Mouse (Mus musculus): ENCODE data around the gene Gm12248. TPM values are rescaled to one million over a fixed set of nuclear protein-coding genes. Genes with fewer than 3 reads are reported as not detected.

Gm12248 gene
- polyA plus RNA-seq, 1 experiment from 2014 or later, result not detected

GRCm38 (mm10) chr11:58126397-58127160 lies 33.6 kb upstream of the Gm12248 start:
- Histone ChIP-seq H3K27ac (ENCODE audit: low read depth, low read length) (peak overlapping the region; percentile 71), H3K36me3 (ENCODE audit: control insufficient read depth, insufficient read depth, low read length) (peaks cover 20% of the 10 kb centered on the region), H3K9me3 (replicated peaks; ENCODE audit: control insufficient read depth, low read length) (no peaks in the 10 kb centered on the region), H3K9ac (ENCODE audit: low read depth, low read length) (0 out of 2 replicates have a peak overlapping the region, but pooled peaks have one; percentile 16), H3K4me2 (no peak overlapping the region), H3K4me1 (ENCODE audit: control insufficient read depth, insufficient read depth, low read length) (0 out of 2 replicates have a peak, but pooled peaks cover 7% of the 10 kb centered on the region), H3K27me3 (ENCODE audit: control insufficient read depth, insufficient read depth, low read length) (no peaks in the 10 kb centered on the region), H3K4me3 (ENCODE audit: low read depth, low read length) (no peak overlapping the region)
- ATAC-seq (replicated peaks; ENCODE audit: insufficient number of reproducible peaks, low FRiP score, low TSS enrichment), result no peak
- 66% methylated on average over 7 of the region's 7 CpGs for WGBS (ENCODE audit: insufficient replicate concordance)

- H3K9me3 ChIP-seq (replicated peaks; ENCODE audit: control insufficient read depth, low read length), result no peaks in the 10 kb centered on the region
- WGBS (ENCODE audit: insufficient replicate concordance), result 46% methylated on average over 11 of the region's 11 CpGs
- ATAC-seq (replicated peaks; ENCODE audit: insufficient number of reproducible peaks, low FRiP score, low TSS enrichment), result 0 out of 2 replicates have a peak, but pooled peaks have one; percentile 44
- H3K4me1 ChIP-seq (ENCODE audit: control insufficient read depth, insufficient read depth, low read length), result 0 out of 2 replicates have a peak, but pooled peaks cover 7% of the 10 kb centered on the region
- H3K27ac ChIP-seq (ENCODE audit: low read depth, low read length), result peak overlapping the region; percentile 42
- H3K27me3 ChIP-seq (ENCODE audit: control insufficient read depth, insufficient read depth, low read length), result no peaks in the 10 kb centered on the region
- H3K9ac ChIP-seq (ENCODE audit: low read depth, low read length), result no peak overlapping the region
- no peak overlapping the region for H3K4me3 ChIP-seq (ENCODE audit: low read depth, low read length)
- H3K4me2 ChIP-seq, result no peak overlapping the region
- H3K36me3 ChIP-seq (ENCODE audit: control insufficient read depth, insufficient read depth, low read length), result peaks cover 20% of the 10 kb centered on the region
These were observed 32.1 kb upstream of the Gm12248 start for GRCm38 (mm10) chr11:58125021-58125420.

- H3K27ac ChIP-seq (ENCODE audit: low read depth, low read length), result no peak overlapping the region
- H3K4me2 ChIP-seq, result no peak overlapping the region
- no peak overlapping the region for H3K9ac ChIP-seq (ENCODE audit: low read depth, low read length)
- H3K4me1 ChIP-seq (ENCODE audit: control insufficient read depth, insufficient read depth, low read length), result 0 out of 2 replicates have a peak, but pooled peaks cover 7% of the 10 kb centered on the region
- H3K27me3 ChIP-seq (ENCODE audit: control insufficient read depth, insufficient read depth, low read length), result no peaks in the 10 kb centered on the region
- peaks cover 21% of the 10 kb centered on the region for H3K36me3 ChIP-seq (ENCODE audit: control insufficient read depth, insufficient read depth, low read length)
- no peak overlapping the region for H3K4me3 ChIP-seq (ENCODE audit: low read depth, low read length)
- H3K9me3 ChIP-seq (replicated peaks; ENCODE audit: control insufficient read depth, low read length), result no peaks in the 10 kb centered on the region
- 89% methylated on average over 2 of the region's 2 CpGs for WGBS (ENCODE audit: insufficient replicate concordance)
- no peak for ATAC-seq (replicated peaks; ENCODE audit: insufficient number of reproducible peaks, low FRiP score, low TSS enrichment)
These were observed 30.8 kb upstream of the Gm12248 start for GRCm38 (mm10) chr11:58123711-58124110.

GRCm38 (mm10) chr11:58121351-58121750 lies 28.4 kb upstream of the Gm12248 start:
- peaks cover 19% of the 10 kb centered on the region for H3K36me3 ChIP-seq (ENCODE audit: control insufficient read depth, insufficient read depth, low read length)
- H3K4me3 ChIP-seq (ENCODE audit: low read depth, low read length), result no peak overlapping the region
- H3K9ac ChIP-seq (ENCODE audit: low read depth, low read length), result no peak overlapping the region
- H3K9me3 ChIP-seq (replicated peaks; ENCODE audit: control insufficient read depth, low read length), result no peaks in the 10 kb centered on the region
- no peaks in the 10 kb centered on the region for H3K27me3 ChIP-seq (ENCODE audit: control insufficient read depth, insufficient read depth, low read length)
- H3K4me1 ChIP-seq (ENCODE audit: control insufficient read depth, insufficient read depth, low read length), result 0 out of 2 replicates have a peak, but pooled peaks cover 7% of the 10 kb centered on the region
- no peak overlapping the region for H3K27ac ChIP-seq (ENCODE audit: low read depth, low read length)
- H3K4me2 ChIP-seq, result no peak overlapping the region
- 87% methylated on average over 9 of the region's 9 CpGs for WGBS (ENCODE audit: insufficient replicate concordance)
- ATAC-seq (replicated peaks; ENCODE audit: insufficient number of reproducible peaks, low FRiP score, low TSS enrichment), result no peak

- no peak for ATAC-seq (replicated peaks; ENCODE audit: insufficient number of reproducible peaks, low FRiP score, low TSS enrichment)
- peaks cover 20% of the 10 kb centered on the region for H3K36me3 ChIP-seq (ENCODE audit: control insufficient read depth, insufficient read depth, low read length)
- WGBS (ENCODE audit: insufficient replicate concordance), result 78% methylated on average over 3 of the region's 3 CpGs
These were observed 27.7 kb upstream of the Gm12248 start for GRCm38 (mm10) chr11:58120655-58121054.

GRCm38 (mm10) chr11:58117044-58117652 lies 24.2 kb upstream of the Gm12248 start:
- WGBS (ENCODE audit: insufficient replicate concordance), result 85% methylated on average over 10 of the region's 10 CpGs
- peaks cover 39% of the 10 kb centered on the region for H3K36me3 ChIP-seq (ENCODE audit: control insufficient read depth, insufficient read depth, low read length)
- no peak overlapping the region for H3K27ac ChIP-seq (ENCODE audit: low read depth, low read length)

More at GRCm38 (mm10) chr11:58120655-58121054, 27.7 kb upstream of the Gm12248 start:
- no peaks in the 10 kb centered on the region for H3K9me3 ChIP-seq (replicated peaks; ENCODE audit: control insufficient read depth, low read length)
- no peak overlapping the region for H3K4me2 ChIP-seq
- H3K4me3 ChIP-seq (ENCODE audit: low read depth, low read length), result no peak overlapping the region
- no peaks in the 10 kb centered on the region for H3K27me3 ChIP-seq (ENCODE audit: control insufficient read depth, insufficient read depth, low read length)
- H3K27ac ChIP-seq (ENCODE audit: low read depth, low read length), result no peak overlapping the region
- 0 out of 2 replicates have a peak, but pooled peaks cover 2% of the 10 kb centered on the region for H3K4me1 ChIP-seq (ENCODE audit: control insufficient read depth, insufficient read depth, low read length)
- H3K9ac ChIP-seq (ENCODE audit: low read depth, low read length), result no peak overlapping the region

GRCm38 (mm10) chr11:58116560-58116959 lies 23.6 kb upstream of the Gm12248 start:
- no peak for ATAC-seq (replicated peaks; ENCODE audit: insufficient number of reproducible peaks, low FRiP score, low TSS enrichment)
- H3K9me3 ChIP-seq (replicated peaks; ENCODE audit: control insufficient read depth, low read length), result no peaks in the 10 kb centered on the region
- H3K36me3 ChIP-seq (ENCODE audit: control insufficient read depth, insufficient read depth, low read length), result peaks cover 43% of the 10 kb centered on the region
- H3K4me2 ChIP-seq, result no peak overlapping the region
- no peaks in the 10 kb centered on the region for H3K27me3 ChIP-seq (ENCODE audit: control insufficient read depth, insufficient read depth, low read length)
- no peak overlapping the region for H3K4me3 ChIP-seq (ENCODE audit: low read depth, low read length)
- H3K4me1 ChIP-seq (ENCODE audit: control insufficient read depth, insufficient read depth, low read length), result no peaks in the 10 kb centered on the region
- WGBS (ENCODE audit: insufficient replicate concordance), result 50% methylated on average over 1 of the region's 1 CpGs
- H3K27ac ChIP-seq (ENCODE audit: low read depth, low read length), result no peak overlapping the region
- no peak overlapping the region for H3K9ac ChIP-seq (ENCODE audit: low read depth, low read length)

More at GRCm38 (mm10) chr11:58117044-58117652, 24.2 kb upstream of the Gm12248 start:
- no peak overlapping the region for H3K9ac ChIP-seq (ENCODE audit: low read depth, low read length)
- H3K4me3 ChIP-seq (ENCODE audit: low read depth, low read length), result no peak overlapping the region
- H3K4me1 ChIP-seq (ENCODE audit: control insufficient read depth, insufficient read depth, low read length), result no peaks in the 10 kb centered on the region
- no peak overlapping the region for H3K4me2 ChIP-seq
- no peak for ATAC-seq (replicated peaks; ENCODE audit: insufficient number of reproducible peaks, low FRiP score, low TSS enrichment)
- no peaks in the 10 kb centered on the region for H3K9me3 ChIP-seq (replicated peaks; ENCODE audit: control insufficient read depth, low read length)
- no peaks in the 10 kb centered on the region for H3K27me3 ChIP-seq (ENCODE audit: control insufficient read depth, insufficient read depth, low read length)

GRCm38 (mm10) chr11:58107664-58108337 lies 14.9 kb upstream of the Gm12248 start:
- no peaks in the 10 kb centered on the region for H3K27me3 ChIP-seq (ENCODE audit: control insufficient read depth, insufficient read depth, low read length)
- H3K9me3 ChIP-seq (replicated peaks; ENCODE audit: control insufficient read depth, low read length), result no peaks in the 10 kb centered on the region
- H3K9ac ChIP-seq (ENCODE audit: low read depth, low read length), result no peak overlapping the region
- WGBS (ENCODE audit: insufficient replicate concordance), result 91% methylated on average over 4 of the region's 4 CpGs
- no peak overlapping the region for H3K27ac ChIP-seq (ENCODE audit: low read depth, low read length)
- H3K4me3 ChIP-seq (ENCODE audit: low read depth, low read length), result no peak overlapping the region
- no peak for ATAC-seq (replicated peaks; ENCODE audit: insufficient number of reproducible peaks, low FRiP score, low TSS enrichment)
- no peak overlapping the region for H3K4me2 ChIP-seq
- peaks cover 24% of the 10 kb centered on the region for H3K36me3 ChIP-seq (ENCODE audit: control insufficient read depth, insufficient read depth, low read length)
- peaks cover 6% of the 10 kb centered on the region for H3K4me1 ChIP-seq (ENCODE audit: control insufficient read depth, insufficient read depth, low read length)

All from heart, embryonic 11.5 days (tissue).